Mouse (Mus musculus) gastrocnemius, postnatal 10 days (tissue): ENCODE measurements at regions not wholly inside any gene's neighbourhood (a gene's known extent, or its start where the extent isn't known, plus 50 kb on each side); places are given as distances from the start of the nearest gene placed in this dataset.

Source experiments
- DNase-seq: peaks from one replicate; pipeline ENCODE4 v3.0.0; 2021; ENCODE audit warnings: mixed read lengths

DNA sequence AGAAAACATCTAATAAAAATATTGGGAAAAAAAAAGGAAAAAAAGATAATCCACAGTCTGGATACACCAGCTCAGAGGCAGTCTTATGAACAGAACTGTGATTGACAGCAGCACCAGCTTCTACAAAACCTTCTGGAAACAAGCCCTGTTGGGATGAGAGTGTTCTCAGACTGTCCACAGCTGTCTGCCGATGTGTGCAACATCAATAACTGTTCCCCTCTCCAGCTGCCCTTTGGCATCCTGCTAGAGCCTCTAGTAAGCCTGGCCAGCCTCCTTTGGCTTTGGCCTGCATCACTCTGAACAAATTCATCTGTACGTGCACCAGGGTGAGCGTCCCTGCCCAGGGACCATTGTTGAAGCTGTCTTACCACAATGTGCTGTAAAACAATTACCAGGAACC is 137.0 kb upstream of the Irs2 start:
- DNase-seq = peak; percentile 29

- DNase-seq = no peak
Measured at GRCm38 (mm10) chr8:11140566-11140965, 132.3 kb upstream of the Irs2 start.

GRCm38 (mm10) chr8:11139294-11139693 is 131.0 kb upstream of the Irs2 start:
- DNase-seq = no peak

DNA sequence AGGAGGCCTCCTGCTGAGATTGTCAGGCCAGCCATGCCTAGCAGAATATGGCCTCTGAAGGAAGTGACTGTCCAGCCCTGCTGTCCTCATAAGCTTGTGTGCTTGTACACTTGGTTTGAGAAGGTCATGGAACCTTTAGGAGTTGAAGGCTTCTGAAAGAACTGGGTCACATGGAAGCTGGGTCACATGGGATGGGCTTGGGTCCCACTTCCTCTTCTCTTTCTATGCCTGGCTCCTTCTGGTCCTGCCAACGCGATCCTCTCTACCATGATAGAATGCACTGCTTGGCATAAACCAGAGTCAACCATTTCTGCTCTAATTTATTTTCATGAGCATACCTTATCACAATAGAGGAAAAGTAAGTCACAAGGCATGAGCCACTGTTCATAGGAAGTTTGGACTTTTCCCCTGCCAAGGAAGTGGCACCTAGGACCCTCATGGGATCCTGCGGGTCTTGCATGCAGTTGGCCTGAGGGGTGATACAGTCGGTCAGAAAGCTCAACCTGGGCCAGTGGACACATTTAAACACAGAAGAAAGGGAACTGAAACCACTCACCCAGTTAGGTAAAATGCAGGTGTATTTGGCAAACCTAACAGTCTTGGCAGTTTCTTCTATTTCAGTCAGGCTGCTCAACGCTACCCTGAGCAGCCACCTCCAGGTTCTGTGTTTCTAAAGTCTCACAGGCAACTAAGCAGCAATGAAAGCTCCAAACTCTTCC is 130.2 kb upstream of the Irs2 start:
- no peak for DNase-seq

DNA sequence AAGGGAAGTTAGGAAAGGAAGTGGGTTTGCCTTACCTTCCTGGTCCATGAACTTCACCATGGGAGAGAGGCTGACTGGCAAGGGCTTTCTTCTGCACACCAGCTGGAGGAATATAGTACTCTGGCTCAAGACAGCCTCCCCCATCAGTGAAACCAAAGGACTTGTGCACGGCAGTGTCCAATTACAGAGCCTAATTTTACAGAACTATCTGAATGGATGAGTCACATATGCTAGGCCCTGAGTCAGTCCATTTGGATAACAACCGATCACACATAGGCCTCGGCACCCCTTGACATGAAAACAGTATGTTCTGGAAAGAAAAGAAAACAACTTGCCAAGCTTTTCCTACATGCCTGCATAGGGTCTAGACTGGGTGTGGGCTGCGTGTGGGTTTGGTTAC is 128.3 kb upstream of the Irs2 start:
- no peak for DNase-seq

DNA sequence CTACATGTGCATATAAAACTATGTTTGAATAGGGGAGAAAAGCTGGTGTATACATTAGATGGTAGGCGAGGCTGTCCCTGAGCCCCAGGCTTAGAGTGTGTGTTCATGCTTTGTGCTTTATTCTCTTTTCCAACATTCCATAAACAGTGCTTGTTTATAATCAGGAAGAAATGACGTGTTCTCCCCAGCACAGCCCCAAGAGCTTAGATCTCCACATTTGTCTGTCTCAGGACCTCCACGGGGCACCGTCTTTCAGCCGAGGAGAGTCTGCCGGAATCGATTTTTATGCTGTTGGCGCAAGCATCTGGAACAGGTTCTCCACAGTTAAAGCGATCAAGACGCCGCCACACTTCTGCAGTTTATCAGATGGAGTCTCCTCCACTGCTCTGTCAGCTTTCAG is 126.9 kb upstream of the Irs2 start:
- DNase-seq = no peak

DNA sequence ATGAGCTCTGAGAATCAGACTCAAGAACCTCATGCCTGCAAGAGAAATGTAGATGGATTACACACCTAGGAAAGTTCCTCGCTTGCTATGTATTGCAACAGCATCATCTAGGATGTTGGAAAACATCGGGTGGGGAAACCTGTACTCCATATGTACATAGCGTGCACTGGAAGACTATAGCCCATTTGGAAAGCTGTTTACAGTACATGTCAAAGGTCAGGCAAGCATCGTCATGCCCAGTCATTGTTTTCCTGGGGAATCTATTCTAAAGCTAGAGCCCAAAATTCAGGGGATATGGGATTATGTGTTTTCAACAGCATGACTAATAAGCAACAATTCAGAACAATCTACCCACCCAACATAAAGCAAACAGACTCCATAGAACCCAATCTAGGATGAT is 126.3 kb upstream of the Irs2 start:
- DNase-seq = no peak

GRCm38 (mm10) chr8:11119030-11119634 is 110.9 kb upstream of the Irs2 start:
- DNase-seq = no peak

GRCm38 (mm10) chr8:11116534-11116933 is 108.3 kb upstream of the Irs2 start:
- no peak for DNase-seq

DNA sequence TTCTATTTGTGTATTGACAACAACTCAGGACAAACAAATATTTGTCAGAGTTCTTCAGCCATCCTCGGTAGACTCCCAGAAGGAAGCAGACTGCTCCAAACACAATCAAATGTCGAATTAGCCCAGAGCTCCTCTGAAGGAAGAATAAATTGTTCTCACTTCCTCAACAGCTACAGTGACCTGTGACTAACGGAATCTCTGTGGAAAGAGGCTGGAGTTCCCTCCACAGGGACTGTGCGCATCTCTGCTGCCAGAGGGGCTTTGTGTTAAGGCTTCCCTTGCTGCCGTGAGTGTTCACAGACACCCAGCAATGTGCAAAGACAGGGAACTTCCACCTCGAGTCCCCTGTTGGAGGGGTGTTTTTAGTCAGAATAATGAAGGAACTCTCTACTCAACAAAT is 107.0 kb upstream of the Irs2 start:
- DNase-seq = no peak

DNA sequence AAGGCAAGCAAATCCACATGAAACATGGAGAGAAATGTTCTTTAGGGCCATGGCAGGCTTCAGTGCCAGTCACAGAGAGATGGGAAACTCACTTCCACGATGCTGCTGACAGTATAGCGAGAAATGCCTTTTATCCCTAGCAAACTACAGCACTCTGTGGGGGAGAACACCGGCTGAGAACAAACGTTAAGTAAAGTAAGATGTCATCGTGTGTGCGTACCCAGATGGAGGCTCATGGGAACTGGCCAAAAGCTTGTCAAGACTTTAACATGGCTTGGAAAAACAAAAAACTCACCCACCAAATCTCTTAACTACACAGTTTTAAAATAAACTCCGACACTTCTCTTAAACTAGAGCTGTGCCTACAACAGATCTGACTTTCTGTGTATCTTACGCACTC is 106.3 kb upstream of the Irs2 start:
- no peak for DNase-seq

DNA sequence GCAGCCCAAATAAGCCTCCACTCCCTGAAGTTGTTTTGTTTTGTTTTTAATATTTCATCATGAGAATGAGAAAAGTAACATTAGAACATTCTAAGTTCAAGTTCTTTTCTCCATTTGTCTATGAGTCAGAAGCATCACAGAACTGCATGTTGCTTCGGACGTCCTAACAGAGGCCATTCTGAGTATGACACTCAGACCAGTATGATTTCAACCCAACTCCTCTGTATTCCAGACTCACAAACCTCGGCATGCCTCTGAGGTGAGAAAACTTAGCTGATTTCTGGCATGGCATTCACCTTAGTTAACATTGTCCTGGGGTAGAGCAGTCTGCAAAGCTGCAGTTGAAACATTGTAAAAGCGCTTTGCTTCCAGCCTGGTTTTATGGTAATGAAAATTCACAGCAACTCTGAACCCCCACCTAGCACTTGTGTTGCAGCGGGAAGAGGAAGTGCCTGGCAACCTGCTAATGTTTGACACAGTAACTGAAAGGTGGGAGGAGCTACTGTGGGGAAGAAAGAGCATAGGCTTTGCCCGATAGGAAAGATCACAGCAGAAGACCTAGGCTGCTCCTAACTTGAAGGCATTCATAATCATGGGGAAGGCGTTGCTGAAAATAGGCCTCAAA is 104.8 kb upstream of the Irs2 start:
- DNase-seq = no peak

- no peak for DNase-seq
Measured at GRCm38 (mm10) chr8:11111987-11112386, 103.7 kb upstream of the Irs2 start.

GRCm38 (mm10) chr8:11107435-11107834 is 99.2 kb upstream of the Irs2 start:
- no peak for DNase-seq

GRCm38 (mm10) chr8:11107021-11107420 is 98.8 kb upstream of the Irs2 start:
- DNase-seq = no peak

DNA sequence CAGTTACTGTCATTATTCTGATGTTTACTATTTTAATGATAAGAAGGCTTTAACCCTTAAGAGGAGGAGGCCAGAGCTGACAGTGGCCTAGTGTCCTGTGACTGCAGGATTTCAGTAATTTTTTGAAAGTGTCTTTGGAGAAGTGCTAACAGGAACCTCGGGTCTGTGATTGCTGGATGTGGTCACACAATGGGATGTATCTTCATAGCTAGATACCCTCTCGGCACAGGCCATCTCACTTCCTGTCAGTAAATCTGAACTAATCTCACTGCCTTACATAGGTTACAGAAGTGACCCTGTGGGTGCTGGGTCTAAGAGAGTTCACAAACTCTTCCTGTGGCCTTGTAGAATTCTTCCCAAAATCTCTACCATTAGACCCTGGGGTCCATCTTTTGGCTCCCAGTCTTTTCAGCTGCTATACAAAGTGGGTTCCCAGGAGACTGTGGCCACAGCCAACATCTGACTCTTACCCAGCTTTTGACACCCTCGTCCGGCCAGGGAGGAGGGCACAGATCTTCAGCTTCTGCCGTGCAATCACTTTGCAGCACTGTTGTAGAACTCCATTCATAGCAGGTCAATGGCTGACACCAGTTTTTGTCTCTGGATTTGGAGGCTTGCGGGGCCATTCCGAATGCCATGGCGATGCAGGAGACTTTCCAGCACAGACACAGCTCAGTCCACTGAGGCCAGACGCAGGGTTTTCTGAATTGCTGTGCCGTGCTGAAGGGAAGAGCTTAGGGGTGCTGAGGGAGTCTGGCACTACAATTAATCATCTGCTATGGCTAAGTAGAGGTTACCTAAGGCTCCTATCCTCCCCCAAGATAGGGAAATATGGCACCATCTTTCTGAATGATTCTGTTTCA is 95.7 kb upstream of the Irs2 start:
- DNase-seq = no peak

DNA sequence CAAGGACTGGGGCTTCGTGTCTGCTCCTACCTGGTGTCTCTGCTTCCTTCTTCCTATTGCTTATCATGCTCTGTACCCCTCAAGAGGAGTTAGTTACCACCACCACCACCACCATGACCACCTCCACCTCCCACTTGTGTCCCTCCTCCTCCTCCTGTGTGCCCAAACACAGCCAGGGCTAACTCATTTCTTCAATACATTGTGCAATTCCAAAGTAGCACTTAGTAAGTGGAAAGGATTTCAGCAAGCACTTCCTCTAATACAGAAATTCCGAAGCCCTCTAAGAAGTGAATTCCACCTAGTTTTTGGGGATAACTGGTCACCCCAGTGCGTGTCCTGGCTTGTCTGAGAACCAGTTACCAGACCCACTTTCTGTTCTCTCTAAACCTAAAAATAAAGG is 92.1 kb upstream of the Irs2 start:
- no peak for DNase-seq

- no peak for DNase-seq
Measured at GRCm38 (mm10) chr8:11099591-11099855, 91.3 kb upstream of the Irs2 start.

GRCm38 (mm10) chr8:11098790-11099590 is 90.7 kb upstream of the Irs2 start:
- DNase-seq = no peak

DNA sequence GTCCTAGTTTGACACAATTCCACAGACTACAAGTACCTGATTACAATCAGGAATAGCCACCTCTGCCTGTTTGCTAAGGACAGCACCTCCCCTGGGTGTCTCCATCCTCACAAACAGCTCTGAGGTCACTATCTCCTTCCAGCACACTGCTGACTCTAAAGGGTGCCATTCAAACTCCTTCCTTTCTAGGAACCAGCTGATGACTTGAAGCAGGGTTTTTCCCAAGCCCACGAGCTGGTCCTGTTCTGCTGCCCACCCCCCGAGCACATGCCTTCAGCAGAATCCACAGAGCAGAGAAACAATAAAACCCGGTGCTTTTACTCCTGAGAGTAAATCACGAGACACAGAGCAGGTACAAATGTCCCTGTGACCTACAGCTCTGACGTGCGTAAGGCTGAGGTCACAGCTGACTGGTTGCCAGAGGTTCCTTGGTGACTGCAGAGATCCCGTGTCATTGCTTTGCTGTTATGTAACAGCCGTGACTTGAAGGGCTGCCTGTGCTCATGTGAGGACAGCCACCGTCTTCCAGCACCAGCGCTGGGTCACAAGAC is 90.0 kb upstream of the Irs2 start:
- peak; percentile 47 for DNase-seq

DNA sequence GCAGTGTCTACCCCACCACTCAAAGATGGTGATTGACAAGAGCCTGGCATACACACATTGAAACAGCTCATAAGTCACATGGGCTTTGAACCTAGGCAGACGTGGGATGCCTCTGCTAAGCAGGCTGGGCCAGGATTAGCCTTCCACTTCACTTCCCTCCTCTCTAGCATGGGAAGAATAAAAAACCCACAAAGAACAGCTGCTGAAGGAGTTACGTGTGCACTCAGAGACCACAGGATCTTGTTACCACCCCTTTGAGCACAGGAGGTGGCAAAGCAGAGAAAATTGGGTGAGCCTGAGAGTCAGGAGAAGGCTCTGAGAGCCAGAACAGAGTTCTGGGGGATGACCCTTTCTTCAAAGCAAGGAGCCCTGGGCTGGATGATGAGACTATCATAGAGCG is 89.6 kb upstream of the Irs2 start:
- DNase-seq = no peak

DNA sequence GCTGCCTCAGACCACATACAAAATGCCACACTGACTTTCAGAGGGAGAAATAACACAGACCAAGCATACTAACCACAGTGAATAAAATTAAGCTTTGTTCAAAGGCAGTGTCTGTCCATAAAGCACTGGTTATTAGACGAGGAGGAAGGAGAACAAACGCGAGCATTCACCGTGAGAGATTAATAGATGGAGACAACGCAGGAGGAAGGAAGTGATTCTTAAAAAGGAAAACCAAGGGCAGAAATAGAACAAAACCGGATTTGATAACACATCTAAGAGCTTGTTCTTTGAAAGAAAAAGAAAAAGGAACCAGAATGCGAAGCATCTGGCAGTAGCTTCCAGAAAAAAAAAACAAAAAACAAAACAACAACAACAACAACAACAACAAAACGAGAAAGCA is 86.3 kb upstream of the Irs2 start:
- DNase-seq = no peak
